Mouse (Mus musculus) bone marrow macrophage, adult 2 months (primary cell): ENCODE data around the gene Nrgn.

ENCODE experiments used
- CTCF ChIP-seq: IDR thresholded peaks from 2 replicates; pipeline ENCODE4 v1.5.1; 2012; ENCODE audit warnings: low read depth, mild to moderate bottlenecking, low read length, moderate library complexity
- POLR2A ChIP-seq: IDR thresholded peaks from 2 replicates; pipeline ENCODE4 v1.6.1; 2012; ENCODE audit warnings: mild to moderate bottlenecking, low read depth, low read length, borderline replicate concordance

- no peak for TF ChIP-seq POLR2A
- no peak; the same call in 1 of the 2 replicates for TF ChIP-seq CTCF
Observed at GRCm38 (mm10) chr9:37540226-37540625, 12.5 kb downstream of the Nrgn start.
